31 mouse cellular contexts compared by ENCODE assay signal in genomic region chr8:94522482-94522881, GRCm38 (mm10).
"Had no signal": no experiment of that assay in that cellular context is flagged by ENCODE, and none has a peak within 500 bp of the region (broad histone marks: within the 10 kb centered on the region; RNA-seq: fewer than 3 reads in every experiment).

No protein-coding gene starts in this region.

- H3K36me3 ChIP-seq: limb, embryonic 10.5 days; limb, embryonic 12.5 days; limb, embryonic 13.5 days; limb, embryonic 15.5 days; liver, embryonic 12.5 days; liver, embryonic 13.5 days; liver, embryonic 15.5 days; lung, embryonic 15.5 days; midbrain, embryonic 10.5 days; midbrain, embryonic 12.5 days; midbrain, embryonic 13.5 days; midbrain, embryonic 15.5 days had no signal

- H3K9me3 ChIP-seq: limb, embryonic 10.5 days; limb, embryonic 12.5 days; limb, embryonic 13.5 days; limb, embryonic 15.5 days; liver, embryonic 12.5 days; liver, embryonic 13.5 days; liver, embryonic 15.5 days; lung, embryonic 15.5 days; megakaryocyte, embryonic 14.5 days; midbrain, embryonic 10.5 days; midbrain, embryonic 12.5 days; midbrain, embryonic 13.5 days; midbrain, embryonic 15.5 days had no signal

- H3K9ac ChIP-seq: limb, embryonic 12.5 days; limb, embryonic 13.5 days; limb, embryonic 15.5 days; liver, embryonic 12.5 days; liver, embryonic 13.5 days; liver, embryonic 14.5 days; liver, embryonic 15.5 days; liver, postnatal 0 days; lung, embryonic 14.5 days; lung, embryonic 15.5 days; midbrain, embryonic 12.5 days; midbrain, embryonic 13.5 days; midbrain, embryonic 15.5 days had no signal

- ATAC-seq: liver, embryonic 12.5 days; liver, postnatal 0 days; lung, postnatal 0 days; midbrain, embryonic 13.5 days; midbrain, embryonic 15.5 days had no signal

- H3K4me2 ChIP-seq: limb, embryonic 12.5 days; limb, embryonic 13.5 days; limb, embryonic 15.5 days; liver, embryonic 11.5 days; liver, embryonic 12.5 days; liver, embryonic 13.5 days; liver, embryonic 15.5 days; lung, embryonic 14.5 days; lung, embryonic 15.5 days; midbrain, embryonic 11.5 days; midbrain, embryonic 12.5 days; midbrain, embryonic 13.5 days; midbrain, embryonic 15.5 days had no signal

- H3K4me3 ChIP-seq: left cerebral cortex, adult 2 months; limb, embryonic 10.5 days; limb, embryonic 12.5 days; limb, embryonic 13.5 days; limb, embryonic 15.5 days; liver, embryonic 12.5 days; liver, embryonic 13.5 days; liver, embryonic 15.5 days; lung, embryonic 15.5 days; megakaryocyte, embryonic 14.5 days; midbrain, embryonic 10.5 days; midbrain, embryonic 12.5 days; midbrain, embryonic 13.5 days; midbrain, embryonic 15.5 days; myocyte had no signal

- H3K27ac ChIP-seq: left cerebral cortex, adult 2 months; limb, embryonic 10.5 days; limb, embryonic 12.5 days; limb, embryonic 13.5 days; limb, embryonic 15.5 days; liver, embryonic 12.5 days; liver, embryonic 13.5 days; liver, embryonic 14.5 days; liver, embryonic 15.5 days; lung, embryonic 15.5 days; macrophage; midbrain, embryonic 10.5 days; midbrain, embryonic 12.5 days; midbrain, embryonic 13.5 days; midbrain, embryonic 15.5 days had no signal

- H3K4me1 ChIP-seq: limb, embryonic 10.5 days; limb, embryonic 12.5 days; limb, embryonic 13.5 days; limb, embryonic 15.5 days; liver, embryonic 12.5 days; liver, embryonic 13.5 days; liver, embryonic 15.5 days; lung, embryonic 15.5 days; midbrain, embryonic 12.5 days; midbrain, embryonic 13.5 days; midbrain, embryonic 15.5 days had no signal

- H3K27me3 ChIP-seq: lung, embryonic 15.5 days; midbrain, embryonic 13.5 days; midbrain, embryonic 15.5 days had no signal

- DNase-seq: left cerebral cortex, postnatal 4 days; liver; liver, embryonic 13.5 days; liver, postnatal 0 days; lung, adult 18-20 months; lung, adult 2 months; lung, embryonic 14.5 days; lung, postnatal 10 days; lung, postnatal 14 days; lung, postnatal 36 days; lung, postnatal 4 days; midbrain, embryonic 14.5 days had no signal
